Mouse (Mus musculus): ENCODE data around the gene Prame. TPM values are rescaled to one million over a fixed set of nuclear protein-coding genes. Genes with fewer than 3 reads are reported as not detected.

Prame gene
- not detected in 2 replicates for polyA plus RNA-seq (2015; fragmentation: Nextera tagmentation; extraction: Ambion mirVana)

DNA sequence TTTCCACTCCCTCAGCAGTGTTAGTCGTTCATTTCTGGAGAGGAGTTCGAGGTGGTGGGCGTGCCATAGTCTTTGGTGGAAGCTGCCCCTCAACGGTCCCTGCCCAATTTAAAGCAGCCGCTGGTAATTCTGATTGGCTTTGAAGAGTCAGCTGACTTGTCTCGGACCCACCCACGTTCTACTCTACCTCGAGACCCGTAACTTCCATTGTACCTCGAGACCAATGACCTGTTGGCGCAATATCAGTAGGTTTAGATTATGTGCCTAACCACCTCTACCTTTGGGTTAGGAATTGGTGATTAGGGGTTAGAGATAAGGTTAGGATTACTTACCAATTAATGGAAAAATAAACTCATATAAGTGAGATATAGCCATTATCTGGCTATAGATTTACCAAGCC, at the start of gene Prame:
TSS of gene Prame (minus strand) at position 101 of the 400 bp plus-strand sequence.

GRCm38 (mm10) chrX:135598677-135599076, 28.8 kb downstream of the Prame start, which contains the start of gene Nxf7:
TSS of gene Nxf7 (minus strand) at chrX:135598777.

Other genes starting within 250 kb of the Prame start
- not detected in 2 replicates for gene Gm7903, start 193.9 kb downstream of the Prame start, polyA plus RNA-seq (2015; fragmentation: Nextera tagmentation; extraction: Ambion mirVana)
- gene AV320801, start 133.1 kb downstream of the Prame start, polyA plus RNA-seq (2015; fragmentation: Nextera tagmentation; extraction: Ambion mirVana): not detected in 2 replicates
- not detected in 2 replicates for gene Nxf7, start 28.9 kb downstream of the Prame start, polyA plus RNA-seq (2015; fragmentation: Nextera tagmentation; extraction: Ambion mirVana)
- not detected in 2 replicates for gene Tcp11x2, start 66.1 kb upstream of the Prame start, polyA plus RNA-seq (2015; fragmentation: Nextera tagmentation; extraction: Ambion mirVana)
- gene Tmsb15a, start 97.6 kb upstream of the Prame start, polyA plus RNA-seq (2015; fragmentation: Nextera tagmentation; extraction: Ambion mirVana): 0.54 and 0.58 TPM in 2 replicates
- 5.0 and 6.8 TPM in 2 replicates for gene Armcx5, start 115.0 kb upstream of the Prame start, polyA plus RNA-seq (2015; fragmentation: Nextera tagmentation; extraction: Ambion mirVana)
- 7.3 and 9.5 TPM in 2 replicates for gene Gprasp1, start 115.0 kb upstream of the Prame start, polyA plus RNA-seq (2015; fragmentation: Nextera tagmentation; extraction: Ambion mirVana)
- 9.2 and 12.7 TPM in 2 replicates for gene Bhlhb9, start 169.9 kb upstream of the Prame start, polyA plus RNA-seq (2015; fragmentation: Nextera tagmentation; extraction: Ambion mirVana)
- gene Gprasp2, start 211.3 kb upstream of the Prame start, polyA plus RNA-seq (2015; fragmentation: Nextera tagmentation; extraction: Ambion mirVana): 2.6 and 3.5 TPM in 2 replicates